Mouse (Mus musculus): ENCODE measurements around the gene Tnk1.

DNA sequence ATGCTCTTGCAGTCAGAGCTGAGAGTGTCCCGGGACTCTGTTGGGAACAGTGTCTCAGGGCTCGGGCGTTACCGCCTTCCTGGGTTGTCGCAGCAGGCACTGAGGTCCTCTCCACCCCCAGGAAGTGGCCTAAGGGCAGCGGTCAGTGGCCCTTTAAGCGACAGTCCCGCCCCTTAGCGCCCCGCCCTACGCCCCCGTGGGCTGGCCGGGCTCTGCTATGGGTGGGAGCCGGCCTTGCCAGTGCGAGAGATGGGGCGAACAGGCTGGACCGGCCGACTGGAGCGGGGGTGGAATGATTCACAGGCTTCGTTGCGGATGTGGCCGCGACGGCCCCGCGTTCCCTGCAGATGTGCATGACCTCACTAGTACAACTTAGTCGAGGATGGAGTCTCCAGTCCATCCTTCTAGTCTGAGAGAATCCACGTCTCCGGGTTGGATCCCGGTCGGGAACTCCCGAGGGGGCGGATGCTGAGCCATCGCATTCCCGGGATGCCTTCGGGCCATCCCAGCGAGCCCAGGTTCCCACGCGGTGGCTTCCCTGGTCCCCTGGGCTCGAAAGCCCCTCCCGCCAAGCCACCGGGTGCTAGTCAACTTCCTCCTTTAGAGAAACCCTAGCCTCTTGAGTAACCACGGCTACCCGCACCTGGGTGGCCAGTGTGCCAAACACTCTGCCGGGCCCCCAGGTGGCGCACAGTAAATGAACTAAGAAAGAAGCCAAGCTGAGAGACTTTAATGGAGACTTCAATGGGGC lies 22.5 kb upstream of the Tnk1 start, which contains the start of gene Kctd11:
- TF ChIP-seq TAL1 (IDR thresholded peaks at IDR 0.05; ENCODE audit: low read length) (no peak), GATA1 (IDR thresholded peaks at IDR 0.05; ENCODE audit: low read length) (no peak)

All from erythroblast, embryonic 14.5 days (primary cell).